Mouse (Mus musculus) MEL (cell line): ENCODE measurements around the gene Ccdc183. TPM values are rescaled to one million over a fixed set of nuclear protein-coding genes. Genes with fewer than 3 reads are reported as not detected.

Source experiments
- DNase-seq: peaks from one replicate; pipeline ENCODE4 v3.0.0; 2011; ENCODE audit warnings: low read depth, low spot score
- H3K27ac ChIP-seq: 2 replicates; pipeline ENCODE4 v1.5.1; 2012; ENCODE audit warnings: low read depth, mild to moderate bottlenecking, control low read depth, low read length, moderate library complexity; ENCODE audit not compliant: control insufficient read depth
- H3K27me3 ChIP-seq, 2 experiments: fragments of 150-350 bp in 1 of 2; sonication (generic) in 1 of 2; 2 replicates each; pipeline ENCODE4 v1.6.1; 2012; ENCODE audit warnings: low read length in 2 of 2, mild to moderate bottlenecking in 2 of 2, improper control_type of control experiment in 1 of 2, moderate library complexity in 1 of 2; ENCODE audit not compliant: insufficient read depth in 2 of 2, control insufficient read depth in 1 of 2
- H3K36me3 ChIP-seq, 2 experiments: 2 replicates each; pipeline ENCODE4 v1.6.1; 2012 to 2014; ENCODE audit warnings: low read length in 2 of 2, improper control_type of control experiment in 1 of 2, inconsistent platforms in 1 of 2, mild to moderate bottlenecking in 1 of 2; ENCODE audit not compliant: insufficient read depth in 2 of 2, control insufficient read depth in 1 of 2
- H3K4me1 ChIP-seq, 2 experiments: fragments of 150-350 bp in 1 of 2; sonication (generic) in 1 of 2; 2 replicates each; pipeline ENCODE4 v1.6.1; 2012; ENCODE audit warnings: low read length in 2 of 2, improper control_type of control experiment in 1 of 2, mild to moderate bottlenecking in 1 of 2; ENCODE audit not compliant: insufficient read depth in 2 of 2, control insufficient read depth in 1 of 2
- H3K4me3 ChIP-seq, 2 experiments: fragments of 150-350 bp in 1 of 2; sonication (generic) in 1 of 2; 2 replicates each; pipeline ENCODE4 v1.5.1; 2012; ENCODE audit warnings: low read depth in 2 of 2, low read length in 2 of 2, mild to moderate bottlenecking in 2 of 2, moderate library complexity in 2 of 2, control low read depth in 1 of 2, improper control_type of control experiment in 1 of 2; ENCODE audit not compliant: control insufficient read depth in 1 of 2, insufficient read depth in 1 of 2
- H3K79me2 ChIP-seq: 2 replicates; pipeline ENCODE4 v1.6.1; 2012; ENCODE audit warnings: mild to moderate bottlenecking, low read length, moderate library complexity; ENCODE audit not compliant: control insufficient read depth, poor library complexity, insufficient read depth
- H3K9ac ChIP-seq: 2 replicates; pipeline ENCODE4 v1.6.1; 2012; ENCODE audit warnings: low read depth, mild to moderate bottlenecking, control low read depth, low read length, moderate library complexity; ENCODE audit not compliant: control insufficient read depth, poor library complexity, severe bottlenecking
- H3K9me3 ChIP-seq: fragments of 150-350 bp; sonication (generic); replicated peaks from 2 replicates; pipeline ENCODE4 v1.6.1; 2012; ENCODE audit warnings: mild to moderate bottlenecking, low read length, improper control_type of control experiment, moderate library complexity; ENCODE audit not compliant: insufficient read depth
- CHD1 ChIP-seq: IDR thresholded peaks from 2 replicates; pipeline ENCODE4 v1.6.1; 2012; ENCODE audit warnings: low read depth, mild to moderate bottlenecking, inconsistent platforms, low read length, improper control_type of control experiment
- CHD2 ChIP-seq: IDR thresholded peaks from 2 replicates; pipeline ENCODE4 v1.6.1; 2011; ENCODE audit warnings: low read length, improper control_type of control experiment
- E2F4 ChIP-seq: IDR thresholded peaks from 2 replicates; pipeline ENCODE4 v1.6.1; 2011; ENCODE audit warnings: low read depth, low read length, improper control_type of control experiment, borderline replicate concordance
- ELF1 ChIP-seq: IDR thresholded peaks from 2 replicates; pipeline ENCODE4 v1.6.1; 2014; ENCODE audit warnings: low read depth, mild to moderate bottlenecking, inconsistent platforms, low read length, improper control_type of control experiment, moderate library complexity
- EP300 ChIP-seq, 2 experiments: IDR thresholded peaks; 2 replicates each; pipeline ENCODE4 v1.6.1; 2011; ENCODE audit warnings: improper control_type of control experiment in 2 of 2, low read length in 2 of 2, low read depth in 1 of 2, mild to moderate bottlenecking in 1 of 2
- ETS1 ChIP-seq: IDR thresholded peaks from 2 replicates; pipeline ENCODE4 v1.6.1; 2012; ENCODE audit warnings: low read depth, mild to moderate bottlenecking, inconsistent platforms, low read length, improper control_type of control experiment, moderate library complexity
- GABPA ChIP-seq: IDR thresholded peaks from 2 replicates; pipeline ENCODE4 v1.6.1; 2012; ENCODE audit warnings: low read depth, mild to moderate bottlenecking, inconsistent platforms, low read length, improper control_type of control experiment, moderate library complexity
- GATA1 ChIP-seq: IDR thresholded peaks from 2 replicates; pipeline ENCODE4 v1.6.1; 2011; ENCODE audit warnings: low read depth, low read length, improper control_type of control experiment
- HCFC1 ChIP-seq: IDR thresholded peaks from 2 replicates; pipeline ENCODE4 v1.6.1; 2012; ENCODE audit warnings: low read depth, mild to moderate bottlenecking, inconsistent platforms, low read length, improper control_type of control experiment, moderate library complexity
- JUND ChIP-seq: IDR thresholded peaks from 2 replicates; pipeline ENCODE4 v1.6.1; 2011; ENCODE audit warnings: low read depth, mild to moderate bottlenecking, improper control_type of control experiment, low read length
- KAT2A ChIP-seq: conservative IDR thresholded peaks from 2 replicates; pipeline ENCODE4 v1.6.1; 2012; ENCODE audit warnings: low read depth, low read length, improper control_type of control experiment, inconsistent platforms
- MAFK ChIP-seq: IDR thresholded peaks from 2 replicates; pipeline ENCODE4 v1.6.1; 2011; ENCODE audit warnings: low read depth, mild to moderate bottlenecking, low read length, improper control_type of control experiment, borderline replicate concordance
- MAZ ChIP-seq: IDR thresholded peaks from 2 replicates; pipeline ENCODE4 v1.6.1; 2012; ENCODE audit warnings: low read depth, mild to moderate bottlenecking, inconsistent platforms, low read length, improper control_type of control experiment
- MEF2A ChIP-seq: IDR thresholded peaks from 2 replicates; pipeline ENCODE4 v1.6.1; 2014; ENCODE audit warnings: low read depth, mild to moderate bottlenecking, inconsistent platforms, low read length, improper control_type of control experiment; ENCODE audit not compliant: poor library complexity, insufficient replicate concordance, severe bottlenecking; ENCODE audit errors: extremely low read depth
- MXI1 ChIP-seq: IDR thresholded peaks from 2 replicates; pipeline ENCODE4 v1.6.1; 2011; ENCODE audit warnings: mild to moderate bottlenecking, low read depth, low read length, improper control_type of control experiment
- MYB ChIP-seq: IDR thresholded peaks from 2 replicates; pipeline ENCODE4 v1.6.1; 2011; ENCODE audit warnings: mild to moderate bottlenecking, low read depth, low read length, improper control_type of control experiment
- POLR2A ChIP-seq, 2 experiments: IDR thresholded peaks; 2 replicates each; pipeline ENCODE4 v1.6.1; 2011 to 2012; ENCODE audit warnings: low read length in 2 of 2, mild to moderate bottlenecking in 2 of 2, control low read depth in 1 of 2, improper control_type of control experiment in 1 of 2, low read depth in 1 of 2, moderate library complexity in 1 of 2; ENCODE audit not compliant: control insufficient read depth in 1 of 2, insufficient read depth in 1 of 2, poor library complexity in 1 of 2
- RAD21 ChIP-seq: IDR thresholded peaks from 2 replicates; pipeline ENCODE4 v1.6.1; 2011; ENCODE audit warnings: mild to moderate bottlenecking, low read depth, low read length, improper control_type of control experiment
- RCOR1 ChIP-seq: IDR thresholded peaks from 2 replicates; pipeline ENCODE4 v1.6.1; 2012; ENCODE audit warnings: low read depth, mild to moderate bottlenecking, inconsistent platforms, low read length, improper control_type of control experiment
- SIN3A ChIP-seq: IDR thresholded peaks from 2 replicates; pipeline ENCODE4 v1.6.1; 2012; ENCODE audit warnings: low read length, improper control_type of control experiment, inconsistent platforms
- TBP ChIP-seq: IDR thresholded peaks from 2 replicates; pipeline ENCODE4 v1.8.0; 2011; ENCODE audit warnings: low read depth, low read length, improper control_type of control experiment
- TCF12 ChIP-seq: IDR thresholded peaks from 2 replicates; pipeline ENCODE4 v1.6.1; 2014; ENCODE audit warnings: low read depth, mild to moderate bottlenecking, inconsistent platforms, low read length, improper control_type of control experiment, moderate library complexity
- UBTF ChIP-seq: IDR thresholded peaks from 2 replicates; pipeline ENCODE4 v1.6.1; 2012; ENCODE audit warnings: low read depth, mild to moderate bottlenecking, inconsistent platforms, low read length, improper control_type of control experiment, moderate library complexity, borderline replicate concordance; ENCODE audit not compliant: insufficient read depth
- USF1 ChIP-seq: IDR thresholded peaks from 2 replicates; pipeline ENCODE4 v1.6.1; 2014; ENCODE audit warnings: low read depth, mild to moderate bottlenecking, inconsistent platforms, low read length, improper control_type of control experiment, moderate library complexity
- ZNF384 ChIP-seq: IDR thresholded peaks from 2 replicates; pipeline ENCODE4 v1.6.1; 2012; ENCODE audit warnings: low read depth, mild to moderate bottlenecking, inconsistent platforms, low read length, improper control_type of control experiment
- polyA plus RNA-seq, 2 experiments: library from polyadenylated mRNA; stranded (reverse) in 1 of 2; unstranded in 1 of 2; fragments of >175 nt in 1 of 2; fragments of >200 nt in 1 of 2; gene quantifications; 2 replicates each; pipeline versions ENCODE4 v1.2.1 to v1.2.4; 2012; ENCODE audit warnings: low replicate concordance in 2 of 2, low read depth in 1 of 2; ENCODE audit not compliant: insufficient read length in 2 of 2, insufficient read depth in 1 of 2, missing spikeins in 1 of 2
- total RNA-seq: library from RNA; depleted of rRNA; stranded (reverse); fragments of 300-350 nt; gene quantifications from 2 replicates; pipeline ENCODE4 v1.2.3, GENCODE M21; 2012

Gene Ccdc183
- total and polyA plus RNA-seq, 3 experiments = 0.04 to 0.26 TPM; not detected in 1

- Histone ChIP-seq H3K9me3 (no peaks in the 10 kb centered on the region), H3K79me2 (peaks cover 7% of the 10 kb centered on the region), H3K4me3 (no peak overlapping the region), H3K9ac (no peak overlapping the region), H3K27ac (no peak overlapping the region), H3K4me1 (peaks cover 0 to 10% of the 10 kb centered on the region in 2 experiments; a peak in 1 of 4 replicates), H3K27me3 (no peaks in the 10 kb centered on the region), H3K36me3 (peaks cover 0 to 4% of the 10 kb centered on the region in 2 experiments; a peak in 1 of 4 replicates)
- no peak for DNase-seq
- TF ChIP-seq MYB = no peak
- TF ChIP-seq MAFK = no peak
- no peak for TF ChIP-seq RAD21
- no peak for TF ChIP-seq UBTF
- no peak for TF ChIP-seq MAZ
- no peak for TF ChIP-seq GABPA
- TF ChIP-seq ZNF384 = no peak
- TF ChIP-seq ETS1 = no peak
- TF ChIP-seq USF1 = no peak
- TF ChIP-seq, all 39 proteins: peak for 0
Measured at GRCm38 (mm10) chr2:25573068-25573467, 44.4 kb downstream of the Ccdc183 start.

- Histone ChIP-seq H3K4me1 (peaks cover 0 to 8% of the 10 kb centered on the region in 2 experiments; a peak in 1 of 4 replicates), H3K4me3 (no peak overlapping the region), H3K9me3 (no peaks in the 10 kb centered on the region), H3K27me3 (no peaks in the 10 kb centered on the region), H3K79me2 (peaks cover 7% of the 10 kb centered on the region), H3K9ac (no peak overlapping the region), H3K36me3 (peaks cover 0 to 4% of the 10 kb centered on the region in 2 experiments; a peak in 1 of 4 replicates), H3K27ac (no peak overlapping the region)
- TF ChIP-seq HCFC1 (no peak), JUND (no peak), MAZ (no peak), EP300 (IDR thresholded peaks at IDR 0.05; ENCODE audit: low read depth in 1 of 2, low read length in 2 of 2) (no peak), CHD2 (no peak), TCF12 (no peak), GABPA (no peak), SIN3A (no peak), RCOR1 (no peak), POLR2A (IDR thresholded peaks at IDR 0.05; ENCODE audit: control insufficient read depth in 1 of 2, insufficient read depth in 1 of 2, low read depth in 1 of 2, low read length in 2 of 2, poor library complexity in 1 of 2) (no peak), UBTF (no peak), GATA1 (no peak), KAT2A (no peak), MEF2A (no peak), MXI1 (no peak), ELF1 (no peak), TBP (no peak), E2F4 (no peak), CHD1 (no peak), MAFK (no peak)
- DNase-seq = no peak
Measured at GRCm38 (mm10) chr2:25571221-25571620, 46.3 kb downstream of the Ccdc183 start.
